Mouse (Mus musculus): ENCODE data around the gene Lhfp. TPM values are rescaled to one million over a fixed set of nuclear protein-coding genes. Genes with fewer than 3 reads are reported as not detected.

The Lhfp gene
- polyA plus RNA-seq, 1 experiment from 2014 or later = 109 TPM

- no peak for ATAC-seq (ENCODE audit: insufficient number of reproducible peaks, low FRiP score, low TSS enrichment, low read depth)
- 76% methylated on average over 4 of the region's 4 CpGs for WGBS
- Histone ChIP-seq H3K27ac (no peak overlapping the region), H3K4me3 (no peak overlapping the region), H3K9me3 (no peaks in the 10 kb centered on the region), H3K9ac (no peak overlapping the region), H3K4me1 (peaks cover 9% of the 10 kb centered on the region), H3K36me3 (no peaks in the 10 kb centered on the region), H3K4me2 (no peak overlapping the region), H3K27me3 (no peaks in the 10 kb centered on the region)
Observed at GRCm38 (mm10) chr3:53292979-53293378, 251.7 kb downstream of the Lhfp start.

DNA sequence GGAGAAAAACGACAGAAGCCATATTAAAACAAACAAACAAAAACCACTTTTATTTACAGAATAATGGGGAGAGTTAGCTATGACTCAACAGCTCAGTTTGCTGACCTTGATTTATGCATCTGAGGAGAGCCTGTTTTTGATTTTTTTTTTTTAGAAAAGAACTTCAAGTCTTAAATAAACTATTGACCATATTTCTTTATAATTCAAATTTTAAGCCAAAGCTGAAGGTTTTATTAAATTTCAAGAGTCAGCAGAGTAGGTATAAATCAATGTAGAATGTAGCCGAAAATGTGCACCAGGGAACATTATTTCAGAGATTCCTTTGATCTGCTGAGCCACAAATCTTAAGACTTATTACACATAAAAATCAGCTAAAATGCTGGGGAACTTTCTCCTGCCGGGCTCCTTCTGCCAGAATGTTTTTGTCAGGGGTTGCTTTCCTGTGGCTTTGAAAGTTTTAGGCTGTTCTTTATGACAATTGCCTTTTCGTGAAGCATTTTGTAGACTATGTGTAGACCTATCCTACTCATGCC is 252.6 kb downstream of the Lhfp start:
- no peak overlapping the region for H3K4me2 ChIP-seq
- H3K9ac ChIP-seq = no peak overlapping the region
- WGBS = 25% methylated on average over 4 of the region's 4 CpGs
- H3K9me3 ChIP-seq = no peaks in the 10 kb centered on the region
- no peak overlapping the region for H3K27ac ChIP-seq
- no peaks in the 10 kb centered on the region for H3K27me3 ChIP-seq
- H3K4me1 ChIP-seq = peaks cover 9% of the 10 kb centered on the region
- ATAC-seq (ENCODE audit: insufficient number of reproducible peaks, low FRiP score, low TSS enrichment, low read depth) = no peak
- no peaks in the 10 kb centered on the region for H3K36me3 ChIP-seq
- no peak overlapping the region for H3K4me3 ChIP-seq

- Histone ChIP-seq H3K9me3 (no peaks in the 10 kb centered on the region), H3K27ac (no peak overlapping the region), H3K9ac (no peak overlapping the region), H3K27me3 (no peaks in the 10 kb centered on the region), H3K4me3 (no peak overlapping the region), H3K36me3 (no peaks in the 10 kb centered on the region), H3K4me1 (peaks cover 6% of the 10 kb centered on the region), H3K4me2 (no peak overlapping the region)
- ATAC-seq (ENCODE audit: insufficient number of reproducible peaks, low FRiP score, low TSS enrichment, low read depth) = no peak
- WGBS = 54% methylated on average over 6 of the region's 6 CpGs
Observed at GRCm38 (mm10) chr3:53294855-53295254, 253.5 kb downstream of the Lhfp start.

DNA sequence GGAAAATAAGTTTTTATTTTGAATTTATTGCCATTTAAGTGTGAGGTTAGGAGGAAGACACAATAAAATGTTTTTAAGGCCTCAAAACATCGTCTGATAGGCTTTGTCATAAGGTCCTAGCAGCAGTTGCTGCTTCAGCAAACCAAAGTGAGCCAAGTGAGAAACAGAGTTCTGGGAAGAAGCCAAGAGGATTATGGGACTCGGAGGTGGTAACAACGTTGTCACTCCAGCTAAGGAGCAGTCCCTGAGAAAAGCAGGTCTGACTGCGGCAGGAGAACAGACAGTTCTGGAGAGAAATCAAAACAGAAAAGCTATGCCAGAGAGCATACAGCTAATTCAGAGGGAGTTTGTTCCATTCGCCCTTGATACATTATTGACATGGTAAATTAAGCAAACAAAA is 260.5 kb downstream of the Lhfp start:
- H3K4me2 ChIP-seq = no peak overlapping the region
- peaks cover 3% of the 10 kb centered on the region; the same call in 1 of the 2 replicates for H3K9me3 ChIP-seq
- H3K36me3 ChIP-seq = no peaks in the 10 kb centered on the region
- no peak overlapping the region for H3K4me3 ChIP-seq
- no peak overlapping the region for H3K27ac ChIP-seq
- no peaks in the 10 kb centered on the region for H3K27me3 ChIP-seq
- H3K9ac ChIP-seq = no peak overlapping the region
- ATAC-seq (ENCODE audit: insufficient number of reproducible peaks, low FRiP score, low TSS enrichment, low read depth) = no peak
- 53% methylated on average over 5 of the region's 5 CpGs for WGBS
- no peaks in the 10 kb centered on the region for H3K4me1 ChIP-seq

- Histone ChIP-seq H3K9me3 (peaks cover 3% of the 10 kb centered on the region; the same call in 1 of the 2 replicates), H3K4me1 (no peaks in the 10 kb centered on the region), H3K27me3 (no peaks in the 10 kb centered on the region), H3K9ac (no peak overlapping the region), H3K27ac (no peak overlapping the region), H3K4me2 (no peak overlapping the region), H3K36me3 (no peaks in the 10 kb centered on the region), H3K4me3 (no peak overlapping the region)
- no peak for ATAC-seq (ENCODE audit: insufficient number of reproducible peaks, low FRiP score, low TSS enrichment, low read depth)
- 47% methylated on average over 4 of the region's 4 CpGs for WGBS
Observed at GRCm38 (mm10) chr3:53304123-53304900, 263.0 kb downstream of the Lhfp start.

DNA sequence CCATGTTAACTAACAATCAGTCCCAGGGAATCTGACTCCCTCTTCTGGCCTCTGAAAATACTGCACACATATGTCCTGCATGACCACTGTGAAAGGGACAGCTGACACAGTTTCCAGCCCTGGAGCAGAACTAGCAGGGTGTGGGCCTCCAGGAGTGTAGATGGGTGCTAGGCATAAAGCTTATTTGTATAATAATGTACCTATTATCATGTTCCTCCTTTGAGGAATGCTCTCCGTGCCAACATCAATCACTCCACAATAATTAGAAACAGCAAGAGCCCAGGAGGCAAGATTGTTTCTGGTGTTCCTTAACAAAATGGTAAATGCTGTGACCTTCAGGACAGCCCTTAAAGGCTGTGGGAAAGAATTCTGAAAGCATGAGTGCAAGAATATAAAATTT is 264.5 kb downstream of the Lhfp start:
- Histone ChIP-seq H3K4me2 (no peak overlapping the region), H3K9me3 (peaks cover 3% of the 10 kb centered on the region; the same call in 1 of the 2 replicates), H3K27me3 (no peaks in the 10 kb centered on the region), H3K9ac (no peak overlapping the region), H3K27ac (no peak overlapping the region), H3K4me1 (no peaks in the 10 kb centered on the region), H3K4me3 (no peak overlapping the region), H3K36me3 (no peaks in the 10 kb centered on the region)
- 74% methylated on average over 1 of the region's 1 CpGs for WGBS
- no peak for ATAC-seq (ENCODE audit: insufficient number of reproducible peaks, low FRiP score, low TSS enrichment, low read depth)

GRCm38 (mm10) chr3:53308649-53309048 is 267.3 kb downstream of the Lhfp start:
- no peak for ATAC-seq (ENCODE audit: insufficient number of reproducible peaks, low FRiP score, low TSS enrichment, low read depth)
- no peaks in the 10 kb centered on the region for H3K36me3 ChIP-seq
- H3K27me3 ChIP-seq = no peaks in the 10 kb centered on the region
- 59% methylated on average over 5 of the region's 5 CpGs for WGBS
- peaks cover 3% of the 10 kb centered on the region; the same call in 1 of the 2 replicates for H3K9me3 ChIP-seq
- H3K27ac ChIP-seq = no peak overlapping the region
- no peak overlapping the region for H3K4me3 ChIP-seq
- H3K4me1 ChIP-seq = no peaks in the 10 kb centered on the region
- no peak overlapping the region for H3K4me2 ChIP-seq
- no peak overlapping the region for H3K9ac ChIP-seq

DNA sequence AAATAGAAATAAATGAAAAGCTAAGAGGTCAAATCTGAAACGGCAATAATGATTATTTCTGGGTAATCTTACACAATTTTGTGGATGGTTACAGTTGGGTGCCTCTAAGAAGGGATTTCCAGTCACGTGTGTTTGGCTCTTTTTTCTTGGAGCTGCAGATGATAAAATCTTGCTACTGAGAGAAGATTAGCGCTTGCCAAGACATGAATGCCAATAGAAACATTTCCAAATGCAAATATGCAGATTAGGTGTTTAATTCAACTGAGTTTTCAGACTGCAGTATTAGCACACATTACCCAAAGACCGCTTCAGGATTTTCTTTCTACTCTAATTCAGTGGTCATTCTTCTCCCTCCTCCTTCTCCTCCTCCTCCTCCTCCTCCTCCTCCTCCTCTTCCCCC is 268.8 kb downstream of the Lhfp start:
- H3K36me3 ChIP-seq = no peaks in the 10 kb centered on the region
- peaks cover 3% of the 10 kb centered on the region; the same call in 1 of the 2 replicates for H3K9me3 ChIP-seq
- H3K4me1 ChIP-seq = no peaks in the 10 kb centered on the region
- no peak overlapping the region for H3K27ac ChIP-seq
- no peak overlapping the region for H3K4me2 ChIP-seq
- no peak overlapping the region for H3K9ac ChIP-seq
- no peak overlapping the region for H3K4me3 ChIP-seq
- H3K27me3 ChIP-seq = no peaks in the 10 kb centered on the region
- no peak for ATAC-seq (ENCODE audit: insufficient number of reproducible peaks, low FRiP score, low TSS enrichment, low read depth)
- 62% methylated on average over 4 of the region's 4 CpGs for WGBS

DNA sequence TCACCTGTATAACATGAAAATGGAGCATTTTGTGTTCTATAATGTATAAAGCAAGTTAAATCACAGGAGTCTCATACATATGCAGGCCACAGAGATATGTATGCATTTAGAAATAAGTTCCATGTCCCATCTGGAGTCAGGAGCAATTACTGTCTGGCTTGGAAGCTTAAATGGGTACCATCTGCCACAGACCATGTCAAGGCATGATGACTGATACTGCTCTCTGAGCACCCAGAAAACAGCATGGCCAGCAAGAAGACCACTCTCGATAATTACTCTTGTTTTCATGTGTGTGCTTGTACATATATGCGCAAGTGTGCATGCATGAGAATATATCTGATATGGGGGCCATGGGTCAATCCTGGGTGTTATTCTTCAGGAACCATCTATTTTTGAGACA is 269.3 kb downstream of the Lhfp start:
- no peak overlapping the region for H3K27ac ChIP-seq
- H3K27me3 ChIP-seq = no peaks in the 10 kb centered on the region
- ATAC-seq (ENCODE audit: insufficient number of reproducible peaks, low FRiP score, low TSS enrichment, low read depth) = no peak
- 90% methylated on average over 2 of the region's 2 CpGs for WGBS
- no peak overlapping the region for H3K9ac ChIP-seq
- H3K4me3 ChIP-seq = no peak overlapping the region
- H3K4me1 ChIP-seq = no peaks in the 10 kb centered on the region
- H3K36me3 ChIP-seq = no peaks in the 10 kb centered on the region
- peaks cover 2% of the 10 kb centered on the region; the same call in 1 of the 2 replicates for H3K9me3 ChIP-seq
- no peak overlapping the region for H3K4me2 ChIP-seq

Other genes with a start within 250 kb of the Lhfp start
- 49.6 and 50.6 TPM in 2 replicates for gene Cog6, start 24.3 kb upstream of the Lhfp start, polyA plus RNA-seq (2015; fragmentation: Nextera tagmentation; extraction: Ambion mirVana)

Measured in limb, embryonic 15.5 days (tissue).